Mouse (Mus musculus): ENCODE measurements around the gene Synpo2l.

GRCm38 (mm10) chr14:20702096-20702740 is 34.1 kb upstream of the Synpo2l start:
- TF ChIP-seq ZC3H11A (IDR thresholded peaks at IDR 0.05; ENCODE audit: borderline replicate concordance, low read depth, low read length) (no peak), HCFC1 (IDR thresholded peaks at IDR 0.05; ENCODE audit: borderline replicate concordance, insufficient read depth, low read length) (no peak)
